Mouse (Mus musculus) C2C12 (cell line): Measurements from ENCODE around the gene Zfp53.

Experiments used
- CEBPB ChIP-seq: IDR thresholded peaks from one replicate; pipeline ENCODE4 v1.6.1; 2011; ENCODE audit warnings: low read depth, mild to moderate bottlenecking, control low read depth, moderate library complexity
- CTCF ChIP-seq: IDR thresholded peaks from one replicate; pipeline ENCODE4 v1.5.1; 2011; ENCODE audit not compliant: control insufficient read depth, insufficient read depth, insufficient read length
- FOSL1 ChIP-seq: IDR thresholded peaks from one replicate; pipeline ENCODE4 v1.8.0; 2011; ENCODE audit warnings: mild to moderate bottlenecking, low read length; ENCODE audit not compliant: poor library complexity, insufficient read depth, severe bottlenecking
- MAX ChIP-seq: IDR thresholded peaks from one replicate; pipeline ENCODE4 v1.6.1; 2011; ENCODE audit warnings: mild to moderate bottlenecking, control low read depth
- MYOD1 ChIP-seq: IDR thresholded peaks from one replicate; pipeline ENCODE4 v1.6.1; 2011; ENCODE audit warnings: low read depth; ENCODE audit not compliant: control insufficient read depth, insufficient read length
- USF1 ChIP-seq: IDR thresholded peaks from one replicate; pipeline ENCODE4 v1.6.1; 2011; ENCODE audit warnings: low read depth, mild to moderate bottlenecking, control low read depth, moderate library complexity

GRCm38 (mm10) chr17:21536676-21537075, 47.9 kb downstream of the Zfp53 start:
- TF ChIP-seq CTCF, result no peak
- no peak for TF ChIP-seq CEBPB
- TF ChIP-seq MAX, result peak; percentile 14
- TF ChIP-seq USF1, result no peak
- TF ChIP-seq MYOD1, result no peak
- no peak for TF ChIP-seq FOSL1
